Mouse (Mus musculus) ovary, postnatal 14 days (tissue): Measurements from ENCODE around the gene Pfkfb3.
"Not testable (repeated sequence)": the region's sequence is repeated elsewhere in the genome, so short reads cannot be mapped to it uniquely, and the experiment has no call there.

Experiments used
- DNase-seq: peaks from one replicate; pipeline ENCODE4 v3.0.0; 2022; ENCODE audit warnings: low spot score

The Pfkfb3 gene

GRCm38 (mm10) chr2:11551726-11552125 lies 2.2 kb downstream of the Pfkfb3 start:
- DNase-seq, result no peak

- DNase-seq, result no peak
Measured at GRCm38 (mm10) chr2:11548508-11548907, 5.4 kb downstream of the Pfkfb3 start.

- no peak for DNase-seq
Measured at GRCm38 (mm10) chr2:11547609-11548008, 6.3 kb downstream of the Pfkfb3 start.

DNA sequence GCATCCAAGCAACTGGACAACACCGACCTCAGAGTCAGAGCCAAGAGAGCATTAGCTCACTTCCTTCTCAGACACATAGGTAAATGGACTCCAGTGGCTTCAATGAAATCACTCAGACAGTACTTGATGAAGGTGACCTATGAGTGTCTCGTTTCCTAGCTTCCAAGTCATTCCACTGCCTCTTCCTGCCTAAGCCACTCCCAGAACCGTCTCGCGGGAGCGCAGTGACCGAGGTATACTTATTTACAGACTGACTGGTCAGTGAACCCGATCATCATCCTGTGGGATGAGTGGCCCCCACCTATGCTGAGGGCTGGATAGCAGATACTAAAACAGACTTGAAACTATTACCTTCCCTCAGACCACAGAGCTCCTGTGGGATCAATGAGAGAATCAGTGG lies 7.8 kb downstream of the Pfkfb3 start:
- DNase-seq, result no peak

GRCm38 (mm10) chr2:11545380-11545779 lies 8.5 kb downstream of the Pfkfb3 start:
- no peak for DNase-seq

DNA sequence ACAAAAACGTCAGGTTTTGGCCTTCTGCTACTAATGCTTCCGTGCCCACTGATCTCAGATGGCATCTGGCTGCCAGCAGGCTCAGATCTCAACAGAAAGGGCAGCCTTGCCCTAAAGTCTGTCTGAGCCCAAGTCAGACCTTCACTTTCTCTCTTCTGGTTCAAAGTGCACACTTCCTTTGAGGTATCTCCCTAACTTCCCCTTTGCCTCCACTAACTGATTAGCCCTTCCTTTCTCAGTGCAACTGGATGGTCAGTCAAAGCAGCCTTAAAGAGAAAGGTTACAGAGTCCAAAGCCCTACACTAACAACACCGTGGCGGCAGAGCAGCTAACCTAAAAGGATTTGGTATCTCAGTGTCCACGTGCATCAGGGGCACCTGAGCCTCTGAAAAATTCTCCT lies 9.5 kb downstream of the Pfkfb3 start:
- DNase-seq, result no peak

- no peak for DNase-seq
Measured at GRCm38 (mm10) chr2:11543158-11543557, 10.7 kb downstream of the Pfkfb3 start.

- DNase-seq, result peak; percentile 62
Measured at GRCm38 (mm10) chr2:11542640-11543039, 11.2 kb downstream of the Pfkfb3 start.

GRCm38 (mm10) chr2:11542121-11542520 lies 11.8 kb downstream of the Pfkfb3 start:
- no peak for DNase-seq

GRCm38 (mm10) chr2:11541528-11541927 lies 12.3 kb downstream of the Pfkfb3 start:
- not testable (repeated sequence) for DNase-seq

- no peak for DNase-seq
Measured at GRCm38 (mm10) chr2:11535966-11536365, 17.9 kb downstream of the Pfkfb3 start.

DNA sequence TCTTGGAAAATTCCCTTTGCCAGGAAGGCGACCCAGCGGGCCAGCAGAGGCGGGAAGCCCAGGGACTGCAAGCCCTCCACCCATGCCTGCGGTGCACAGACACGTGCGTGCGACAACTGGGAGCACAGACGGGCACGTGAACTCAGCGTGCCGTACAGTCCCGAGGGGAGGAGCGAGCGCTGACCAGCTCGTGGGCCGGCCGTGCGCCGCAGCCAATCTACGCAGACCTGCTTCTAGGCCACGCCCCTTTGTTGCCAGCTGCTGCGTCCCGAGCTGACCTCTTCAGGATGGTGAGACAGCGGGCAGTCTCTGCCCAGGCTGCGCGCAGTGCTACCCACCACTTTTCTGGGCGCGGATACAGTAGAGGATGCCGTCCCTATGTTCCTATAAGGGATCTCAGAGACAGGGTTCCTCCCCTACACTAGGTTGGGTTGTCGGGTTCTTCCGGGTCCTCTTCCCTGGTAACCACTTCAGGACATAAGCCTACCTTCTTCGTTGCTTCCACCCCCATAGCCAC lies 18.4 kb downstream of the Pfkfb3 start:
- peak; percentile 86 for DNase-seq

DNA sequence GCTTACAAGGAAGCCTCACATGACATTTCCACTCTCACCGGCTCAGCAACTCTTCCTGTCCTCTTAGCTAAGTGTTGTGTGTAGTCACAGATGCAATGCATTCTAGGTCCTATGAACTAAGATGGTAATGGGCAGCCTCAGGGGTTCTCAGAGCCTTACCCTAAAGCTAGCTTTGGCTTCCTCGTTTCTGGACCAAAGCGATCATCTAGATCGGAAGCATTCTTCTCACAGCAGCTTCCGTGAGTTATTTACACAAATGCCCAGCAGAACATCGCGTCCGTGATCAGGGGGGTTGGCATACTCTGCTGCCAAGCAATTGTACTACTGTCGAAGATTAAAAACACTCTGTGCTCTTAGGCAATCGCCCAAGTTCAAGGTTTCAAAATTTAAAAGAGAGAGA lies 19.1 kb downstream of the Pfkfb3 start:
- DNase-seq, result no peak

DNA sequence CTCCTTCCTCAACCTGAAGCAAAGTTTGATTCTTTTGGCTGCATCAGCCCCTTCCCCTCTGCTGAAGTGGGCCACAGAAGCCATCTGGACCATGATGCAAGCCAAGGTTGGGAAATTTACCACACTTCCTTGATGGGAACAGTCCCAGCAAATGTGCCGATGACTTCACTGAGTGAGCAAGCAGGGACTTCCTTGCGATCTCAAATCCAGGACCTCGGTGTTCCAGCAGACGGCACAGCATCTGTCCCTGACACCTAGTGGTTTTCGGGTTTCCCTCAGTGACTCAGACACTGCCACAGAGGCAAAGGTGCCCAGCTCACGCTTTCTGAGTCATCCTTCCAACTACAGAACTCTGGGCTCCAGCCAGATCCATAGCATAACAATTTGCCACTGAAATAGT lies 23.8 kb downstream of the Pfkfb3 start:
- no peak for DNase-seq

- DNase-seq, result no peak
Measured at GRCm38 (mm10) chr2:11526063-11526462, 27.8 kb downstream of the Pfkfb3 start.

DNA sequence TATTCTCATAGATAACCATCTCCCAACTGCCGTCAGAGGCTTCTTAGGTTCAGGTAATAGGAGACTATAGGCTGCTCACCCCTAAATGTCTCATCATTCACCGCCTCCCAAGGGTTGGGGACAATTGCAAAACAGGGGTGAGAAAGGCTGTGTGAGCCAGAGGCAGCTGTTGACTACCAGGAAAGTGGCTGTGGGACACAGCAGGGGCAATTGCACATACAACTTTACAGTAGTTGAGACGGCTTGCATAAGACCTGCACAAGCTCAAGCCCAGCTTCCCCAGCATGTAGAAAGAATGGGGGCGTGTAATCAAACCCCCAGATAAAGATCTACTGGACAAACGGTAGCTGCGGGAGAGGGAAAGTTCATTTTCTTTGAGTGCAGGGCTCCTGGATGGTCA lies 29.1 kb downstream of the Pfkfb3 start:
- DNase-seq, result no peak

- no peak for DNase-seq
Measured at GRCm38 (mm10) chr2:11521758-11522157, 32.1 kb downstream of the Pfkfb3 start.

GRCm38 (mm10) chr2:11520786-11521185 lies 33.1 kb downstream of the Pfkfb3 start:
- no peak for DNase-seq

DNA sequence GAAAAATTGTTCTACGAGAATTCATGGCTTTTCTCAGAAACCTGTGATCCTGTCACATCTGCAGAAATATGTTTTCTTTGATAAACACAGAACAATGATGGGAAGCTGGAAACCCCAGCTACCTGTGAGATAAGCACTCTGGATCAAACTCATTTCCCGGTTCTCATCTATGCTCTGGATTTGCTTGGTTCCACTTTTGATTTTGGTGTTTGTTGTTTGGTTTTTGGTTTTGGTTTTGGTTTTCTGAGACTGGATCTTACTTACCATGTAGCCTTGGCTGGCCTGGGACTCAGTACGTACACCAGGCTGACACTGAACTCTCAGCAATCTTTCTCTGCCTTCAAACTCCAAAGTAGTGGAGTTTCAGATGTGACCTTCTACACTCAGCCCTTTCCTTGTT lies 38.0 kb downstream of the Pfkfb3 start:
- DNase-seq, result no peak

DNA sequence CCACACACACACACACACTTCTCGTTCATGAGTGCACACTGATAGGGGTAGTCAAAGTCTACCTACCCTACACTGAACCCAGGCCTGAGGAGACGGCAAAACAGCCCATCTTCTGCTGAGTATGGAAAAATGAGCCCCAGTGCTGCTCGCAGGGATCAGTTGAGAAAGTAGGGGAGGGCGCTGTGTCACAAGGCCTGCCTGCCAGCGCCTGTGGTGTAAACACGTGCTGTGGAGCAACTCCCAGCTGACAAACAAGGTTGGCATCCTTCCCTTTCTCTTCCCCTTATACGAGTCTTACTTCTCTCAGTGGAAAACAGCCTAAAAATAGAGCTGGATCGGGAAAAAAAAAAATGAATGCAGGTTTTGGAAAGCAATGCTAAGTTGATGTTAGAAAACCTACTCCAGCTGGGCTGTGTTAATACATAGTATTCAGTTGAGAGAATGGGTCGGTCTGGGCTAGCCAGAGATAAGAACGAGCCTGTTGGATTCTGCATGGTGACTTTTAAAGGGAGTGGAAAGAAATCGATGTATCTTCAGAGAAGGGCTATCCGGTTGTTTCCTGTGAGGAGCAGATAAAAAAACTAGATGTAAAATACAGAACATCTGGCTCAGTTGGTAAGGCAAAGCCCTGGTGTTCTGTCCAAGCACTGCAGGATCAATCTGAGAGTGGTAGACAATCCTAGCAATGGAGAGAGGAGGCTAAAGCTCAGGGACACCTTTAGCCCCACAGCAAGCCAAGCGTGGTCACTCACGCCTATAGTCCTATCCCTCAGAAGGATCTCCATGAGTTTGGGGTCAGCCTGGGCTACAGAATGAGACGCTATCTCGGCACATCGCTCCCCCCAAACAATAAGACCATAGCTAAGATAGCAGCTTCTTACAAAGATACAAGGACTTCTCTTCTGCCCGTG lies 40.6 kb downstream of the Pfkfb3 start:
- DNase-seq, result peak; percentile 38

GRCm38 (mm10) chr2:11512127-11512526 lies 41.8 kb downstream of the Pfkfb3 start:
- no peak for DNase-seq

DNA sequence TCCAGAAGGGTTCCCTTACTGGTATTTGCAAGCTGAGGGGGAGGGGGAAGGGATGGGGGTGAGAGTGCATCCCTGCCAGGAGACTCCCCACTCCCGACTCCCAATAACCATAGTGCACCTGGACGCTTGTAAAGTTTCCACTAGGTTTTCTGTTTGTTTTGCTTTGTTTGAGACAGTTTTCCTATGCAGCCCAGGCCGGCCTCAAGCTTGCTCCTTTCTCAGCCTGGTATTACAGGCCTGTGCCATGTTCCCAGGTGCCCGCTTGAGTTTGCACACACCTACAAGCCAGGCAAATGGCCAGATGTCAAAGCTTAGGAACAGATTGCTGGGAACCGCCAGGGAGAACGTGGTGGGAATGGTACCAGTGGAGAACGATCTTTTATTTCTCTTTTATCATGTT lies 50.1 kb downstream of the Pfkfb3 start:
- no peak for DNase-seq

- DNase-seq, result peak; percentile 34
Measured at GRCm38 (mm10) chr2:11502901-11503431, 50.9 kb downstream of the Pfkfb3 start.
